Mouse (Mus musculus) skeletal muscle tissue, adult 2 months (tissue): ENCODE results near the gene Actr3b.
"Not testable (repeated sequence)": the region's sequence is repeated elsewhere in the genome, so short reads cannot be mapped to it uniquely, and the experiment has no call there.

Source experiments
- DNase-seq: peaks from one replicate; pipeline ENCODE4 v3.0.0-alpha.2; 2012; ENCODE audit warnings: low read depth, low spot score

Gene Actr3b

GRCm38 (mm10) chr5:25759460-25760409, at the start of gene Actr3b:
TSS of gene Actr3b (plus strand) at chr5:25759997.
- DNase-seq: peak; percentile 81

- not testable (repeated sequence) for DNase-seq
Observed at GRCm38 (mm10) chr5:25713001-25713706, 46.6 kb upstream of the Actr3b start.

- DNase-seq: no peak
Observed at GRCm38 (mm10) chr5:25719390-25719789, 40.4 kb upstream of the Actr3b start.

GRCm38 (mm10) chr5:25723016-25723415, 36.8 kb upstream of the Actr3b start:
- peak; percentile 56 for DNase-seq

- DNase-seq: no peak
Observed at GRCm38 (mm10) chr5:25724134-25724675, 35.6 kb upstream of the Actr3b start.

GRCm38 (mm10) chr5:25734318-25734717, 25.5 kb upstream of the Actr3b start:
- DNase-seq: no peak

GRCm38 (mm10) chr5:25735861-25736260, 23.9 kb upstream of the Actr3b start:
- no peak for DNase-seq

GRCm38 (mm10) chr5:25738448-25738847, 21.3 kb upstream of the Actr3b start:
- DNase-seq: no peak

- DNase-seq: not testable (repeated sequence)
Observed at GRCm38 (mm10) chr5:25738902-25739301, 20.9 kb upstream of the Actr3b start.

- DNase-seq: no peak
Observed at GRCm38 (mm10) chr5:25747904-25748303, 11.9 kb upstream of the Actr3b start.

- no peak for DNase-seq
Observed at GRCm38 (mm10) chr5:25748613-25749012, 11.2 kb upstream of the Actr3b start.

- DNase-seq: no peak
Observed at GRCm38 (mm10) chr5:25751552-25751951, 8.2 kb upstream of the Actr3b start.

GRCm38 (mm10) chr5:25752862-25753261, 6.9 kb upstream of the Actr3b start:
- DNase-seq: peak; percentile 83

- no peak for DNase-seq
Observed at GRCm38 (mm10) chr5:25753556-25754235, 6.1 kb upstream of the Actr3b start.

GRCm38 (mm10) chr5:25754236-25754766, 5.5 kb upstream of the Actr3b start:
- DNase-seq: peak; percentile 60

GRCm38 (mm10) chr5:25760410-25760832, 624 bp downstream of the Actr3b start:
- DNase-seq: peak; percentile 42

- DNase-seq: no peak
Observed at GRCm38 (mm10) chr5:25760871-25761270, 1.1 kb downstream of the Actr3b start.

GRCm38 (mm10) chr5:25761850-25762249, 2.1 kb downstream of the Actr3b start:
- no peak for DNase-seq

GRCm38 (mm10) chr5:25769006-25769405, 9.2 kb downstream of the Actr3b start:
- no peak for DNase-seq

GRCm38 (mm10) chr5:25769406-25769805, 9.6 kb downstream of the Actr3b start:
- no peak for DNase-seq

GRCm38 (mm10) chr5:25772456-25772855, 12.7 kb downstream of the Actr3b start:
- no peak for DNase-seq
